Mouse (Mus musculus) lung, adult 2 months (tissue): ENCODE measurements around the gene Kcnj10.

Experiments used
- CTCF ChIP-seq: fragments of 200-500 bp; IDR thresholded peaks from 2 replicates; pipeline ENCODE4 v1.5.1; 2011; ENCODE audit warnings: mild to moderate bottlenecking, low read length, control low read depth; ENCODE audit not compliant: insufficient read depth
- POLR2A ChIP-seq: fragments of 200-500 bp; IDR thresholded peaks from 2 replicates; pipeline ENCODE4 v1.6.1; 2011; ENCODE audit warnings: low read depth, mild to moderate bottlenecking, control low read depth, low read length, borderline replicate concordance; ENCODE audit errors: extremely low read depth

GRCm38 (mm10) chr1:172331422-172331947, 9.5 kb upstream of the Kcnj10 start:
- no peak for TF ChIP-seq POLR2A
- no peak for TF ChIP-seq CTCF
